Mouse (Mus musculus) MEL (cell line): ENCODE measurements around the gene Acp4. TPM values are rescaled to one million over a fixed set of nuclear protein-coding genes. Genes with fewer than 3 reads are reported as not detected.
"Not testable (repeated sequence)": the region's sequence is repeated elsewhere in the genome, so short reads cannot be mapped to it uniquely, and the experiment has no call there.

Experiments used
- DNase-seq: peaks from one replicate; pipeline ENCODE4 v3.0.0; 2011; ENCODE audit warnings: low read depth, low spot score
- H3K27ac ChIP-seq: 2 replicates; pipeline ENCODE4 v1.5.1; 2012; ENCODE audit warnings: low read depth, mild to moderate bottlenecking, control low read depth, low read length, moderate library complexity; ENCODE audit not compliant: control insufficient read depth
- H3K27me3 ChIP-seq, 2 experiments: fragments of 150-350 bp in 1 of 2; sonication (generic) in 1 of 2; 2 replicates each; pipeline ENCODE4 v1.6.1; 2012; ENCODE audit warnings: low read length in 2 of 2, mild to moderate bottlenecking in 2 of 2, improper control_type of control experiment in 1 of 2, moderate library complexity in 1 of 2; ENCODE audit not compliant: insufficient read depth in 2 of 2, control insufficient read depth in 1 of 2
- H3K36me3 ChIP-seq, 2 experiments: 2 replicates each; pipeline ENCODE4 v1.6.1; 2012 to 2014; ENCODE audit warnings: low read length in 2 of 2, improper control_type of control experiment in 1 of 2, inconsistent platforms in 1 of 2, mild to moderate bottlenecking in 1 of 2; ENCODE audit not compliant: insufficient read depth in 2 of 2, control insufficient read depth in 1 of 2
- H3K4me1 ChIP-seq, 2 experiments: fragments of 150-350 bp in 1 of 2; sonication (generic) in 1 of 2; 2 replicates each; pipeline ENCODE4 v1.6.1; 2012; ENCODE audit warnings: low read length in 2 of 2, improper control_type of control experiment in 1 of 2, mild to moderate bottlenecking in 1 of 2; ENCODE audit not compliant: insufficient read depth in 2 of 2, control insufficient read depth in 1 of 2
- H3K4me3 ChIP-seq, 2 experiments: fragments of 150-350 bp in 1 of 2; sonication (generic) in 1 of 2; 2 replicates each; pipeline ENCODE4 v1.5.1; 2012; ENCODE audit warnings: low read depth in 2 of 2, low read length in 2 of 2, mild to moderate bottlenecking in 2 of 2, moderate library complexity in 2 of 2, control low read depth in 1 of 2, improper control_type of control experiment in 1 of 2; ENCODE audit not compliant: control insufficient read depth in 1 of 2, insufficient read depth in 1 of 2
- H3K79me2 ChIP-seq: 2 replicates; pipeline ENCODE4 v1.6.1; 2012; ENCODE audit warnings: mild to moderate bottlenecking, low read length, moderate library complexity; ENCODE audit not compliant: control insufficient read depth, poor library complexity, insufficient read depth
- H3K9ac ChIP-seq: 2 replicates; pipeline ENCODE4 v1.6.1; 2012; ENCODE audit warnings: low read depth, mild to moderate bottlenecking, control low read depth, low read length, moderate library complexity; ENCODE audit not compliant: control insufficient read depth, poor library complexity, severe bottlenecking
- H3K9me3 ChIP-seq: fragments of 150-350 bp; sonication (generic); replicated peaks from 2 replicates; pipeline ENCODE4 v1.6.1; 2012; ENCODE audit warnings: mild to moderate bottlenecking, low read length, improper control_type of control experiment, moderate library complexity; ENCODE audit not compliant: insufficient read depth
- BHLHE40 ChIP-seq: IDR thresholded peaks from 2 replicates; pipeline ENCODE4 v1.6.1; 2012; ENCODE audit warnings: low read depth, mild to moderate bottlenecking, inconsistent platforms, low read length, improper control_type of control experiment, borderline replicate concordance
- CHD1 ChIP-seq: IDR thresholded peaks from 2 replicates; pipeline ENCODE4 v1.6.1; 2012; ENCODE audit warnings: low read depth, mild to moderate bottlenecking, inconsistent platforms, low read length, improper control_type of control experiment
- CHD2 ChIP-seq: IDR thresholded peaks from 2 replicates; pipeline ENCODE4 v1.6.1; 2011; ENCODE audit warnings: low read length, improper control_type of control experiment
- ELF1 ChIP-seq: IDR thresholded peaks from 2 replicates; pipeline ENCODE4 v1.6.1; 2014; ENCODE audit warnings: low read depth, mild to moderate bottlenecking, inconsistent platforms, low read length, improper control_type of control experiment, moderate library complexity
- EP300 ChIP-seq, 2 experiments: IDR thresholded peaks; 2 replicates each; pipeline ENCODE4 v1.6.1; 2011; ENCODE audit warnings: improper control_type of control experiment in 2 of 2, low read length in 2 of 2, low read depth in 1 of 2, mild to moderate bottlenecking in 1 of 2
- ETS1 ChIP-seq: IDR thresholded peaks from 2 replicates; pipeline ENCODE4 v1.6.1; 2012; ENCODE audit warnings: low read depth, mild to moderate bottlenecking, inconsistent platforms, low read length, improper control_type of control experiment, moderate library complexity
- GATA1 ChIP-seq: IDR thresholded peaks from 2 replicates; pipeline ENCODE4 v1.6.1; 2011; ENCODE audit warnings: low read depth, low read length, improper control_type of control experiment
- HCFC1 ChIP-seq: IDR thresholded peaks from 2 replicates; pipeline ENCODE4 v1.6.1; 2012; ENCODE audit warnings: low read depth, mild to moderate bottlenecking, inconsistent platforms, low read length, improper control_type of control experiment, moderate library complexity
- MAX ChIP-seq: IDR thresholded peaks from 2 replicates; pipeline ENCODE4 v1.6.1; 2011; ENCODE audit warnings: low read length, improper control_type of control experiment
- MAZ ChIP-seq: IDR thresholded peaks from 2 replicates; pipeline ENCODE4 v1.6.1; 2012; ENCODE audit warnings: low read depth, mild to moderate bottlenecking, inconsistent platforms, low read length, improper control_type of control experiment
- MYC ChIP-seq: IDR thresholded peaks from 2 replicates; pipeline ENCODE4 v1.6.1; 2011; ENCODE audit warnings: low read depth, mild to moderate bottlenecking, low read length, improper control_type of control experiment, moderate library complexity
- POLR2AphosphoS2 ChIP-seq: IDR thresholded peaks from 2 replicates; pipeline ENCODE4 v1.6.1; 2011; ENCODE audit warnings: low read length, improper control_type of control experiment
- POLR2AphosphoS5 ChIP-seq: IDR thresholded peaks from 2 replicates; pipeline ENCODE4 v1.6.1; 2012; ENCODE audit warnings: low read depth, borderline replicate concordance, mild to moderate bottlenecking, inconsistent platforms, low read length, moderate library complexity, mixed read lengths
- RCOR1 ChIP-seq: IDR thresholded peaks from 2 replicates; pipeline ENCODE4 v1.6.1; 2012; ENCODE audit warnings: low read depth, mild to moderate bottlenecking, inconsistent platforms, low read length, improper control_type of control experiment
- TCF12 ChIP-seq: IDR thresholded peaks from 2 replicates; pipeline ENCODE4 v1.6.1; 2014; ENCODE audit warnings: low read depth, mild to moderate bottlenecking, inconsistent platforms, low read length, improper control_type of control experiment, moderate library complexity
- USF2 ChIP-seq, 2 experiments: IDR thresholded peaks; 2 replicates each; pipeline ENCODE4 v1.6.1; 2011 to 2012; ENCODE audit warnings: improper control_type of control experiment in 2 of 2, low read length in 2 of 2, borderline replicate concordance in 1 of 2, inconsistent platforms in 1 of 2, low read depth in 1 of 2, mild to moderate bottlenecking in 1 of 2; ENCODE audit not compliant: insufficient read depth in 1 of 2
- polyA plus RNA-seq, 2 experiments: library from polyadenylated mRNA; stranded (reverse) in 1 of 2; unstranded in 1 of 2; fragments of >175 nt in 1 of 2; fragments of >200 nt in 1 of 2; gene quantifications; 2 replicates each; pipeline versions ENCODE4 v1.2.1 to v1.2.4; 2012; ENCODE audit warnings: low replicate concordance in 2 of 2, low read depth in 1 of 2; ENCODE audit not compliant: insufficient read length in 2 of 2, insufficient read depth in 1 of 2, missing spikeins in 1 of 2
- total RNA-seq: library from RNA; depleted of rRNA; stranded (reverse); fragments of 300-350 nt; gene quantifications from 2 replicates; pipeline ENCODE4 v1.2.3, GENCODE M21; 2012

Gene Acp4
- total and polyA plus RNA-seq, 3 experiments = 0.12 to 0.14 TPM; not detected in 1

- no peak within 1 kb of the TSS for H3K9ac ChIP-seq
- peaks cover 0 to 10% of the 10 kb centered on the region in 2 experiments; a peak in 2 of 4 replicates for H3K36me3 ChIP-seq
- no peaks in the 10 kb centered on the region for H3K27me3 ChIP-seq
- no peak within 1 kb of the TSS for H3K27ac ChIP-seq
- H3K79me2 ChIP-seq = no peaks in the 10 kb centered on the region
- TF ChIP-seq CHD1 = no peak
- no peak for TF ChIP-seq MAX
- TF ChIP-seq MYC = no peak
- no peak for TF ChIP-seq HCFC1
- TF ChIP-seq RCOR1 = no peak
- TF ChIP-seq MAZ = no peak
- no peak for TF ChIP-seq CHD2
- TF ChIP-seq USF2 (IDR thresholded peaks at IDR 0.05; ENCODE audit: borderline replicate concordance in 1 of 2, insufficient read depth in 1 of 2, low read depth in 1 of 2, low read length in 2 of 2) = no peak
- no peak for TF ChIP-seq BHLHE40
- no peak for DNase-seq
- peaks cover 10 to 23% of the 10 kb centered on the region in 2 experiments for H3K4me1 ChIP-seq
- no peak within 1 kb of the TSS for H3K4me3 ChIP-seq
- H3K9me3 ChIP-seq = no peaks in the 10 kb centered on the region
These were observed 21.3 kb downstream of the Acp4 start, which contains the start of gene Gm36864 for GRCm38 (mm10) chr7:44235909-44236308. Gene Gm36864, plus strand, starts transcription at chr7:44236177.

GRCm38 (mm10) chr7:44225076-44225475, 32.1 kb downstream of the Acp4 start, which contains the start of gene Klk1:
Gene Klk1, plus strand, starts transcription at chr7:44225360.
- no peaks in the 10 kb centered on the region for H3K79me2 ChIP-seq
- H3K4me1 ChIP-seq = peaks cover 0 to 18% of the 10 kb centered on the region in 2 experiments; a peak in 2 of 4 replicates
- TF ChIP-seq POLR2AphosphoS2 (no peak), ELF1 (no peak), POLR2AphosphoS5 (no peak), MYC (no peak)

GRCm38 (mm10) chr7:44222335-44222734, 34.8 kb downstream of the Acp4 start:
- not testable (repeated sequence) for H3K27me3 ChIP-seq, H3K36me3 ChIP-seq, H3K79me2 ChIP-seq, H3K9ac ChIP-seq, H3K4me3 ChIP-seq, H3K9me3 ChIP-seq
- TF ChIP-seq GATA1 (peak; percentile 56), EP300 (IDR thresholded peaks at IDR 0.05; ENCODE audit: low read depth in 1 of 2, low read length in 2 of 2) (peak in 1 of 2 experiments; percentile 41; a peak in 1 of 4 replicates), RCOR1 (peak; percentile 33; the same call in 1 of the 2 replicates), ETS1 (peak; percentile 33; the same call in 1 of the 2 replicates), TCF12 (peak; percentile 62; the same call in 1 of the 2 replicates)
- peak; percentile 70 for DNase-seq
- Histone ChIP-seq H3K4me1 (peaks cover 0 to 18% of the 10 kb centered on the region in 2 experiments; a peak in 2 of 4 replicates), H3K27ac (peak overlapping the region; percentile 20)

More at GRCm38 (mm10) chr7:44225076-44225475, 32.1 kb downstream of the Acp4 start, which contains the start of gene Klk1:
- Histone ChIP-seq H3K4me3 (no peak within 1 kb of the TSS), H3K27ac (no peak within 1 kb of the TSS), H3K36me3 (no peaks in the 10 kb centered on the region), H3K27me3 (no peaks in the 10 kb centered on the region), H3K9me3 (no peaks in the 10 kb centered on the region), H3K9ac (no peak within 1 kb of the TSS)
- DNase-seq = no peak

GRCm38 (mm10) chr7:44221601-44222000, 35.6 kb downstream of the Acp4 start:
- not testable (repeated sequence) for H3K27ac ChIP-seq, H3K9me3 ChIP-seq, H3K4me3 ChIP-seq, H3K79me2 ChIP-seq, H3K36me3 ChIP-seq, H3K27me3 ChIP-seq, H3K9ac ChIP-seq
- H3K4me1 ChIP-seq = peaks cover 0 to 18% of the 10 kb centered on the region in 2 experiments; a peak in 2 of 4 replicates
- DNase-seq = peak; percentile 41
